Mouse (Mus musculus) right cerebral cortex, postnatal 14 days (tissue): Measurements from ENCODE around the gene Dock2.
A peak's percentile ranks its signal among the peaks of the same experiment; 100 is the strongest.
"Not testable (repeated sequence)": the region's sequence is repeated elsewhere in the genome, so short reads cannot be mapped to it uniquely, and the experiment has no call there.

Experiments
- DNase-seq: peaks from one replicate; pipeline ENCODE4 v3.0.0; 2022

Gene Dock2

GRCm38 (mm10) chr11:34276363-34277046 lies 507.2 kb downstream of the Dock2 start:
- DNase-seq: peak; percentile 20

DNA sequence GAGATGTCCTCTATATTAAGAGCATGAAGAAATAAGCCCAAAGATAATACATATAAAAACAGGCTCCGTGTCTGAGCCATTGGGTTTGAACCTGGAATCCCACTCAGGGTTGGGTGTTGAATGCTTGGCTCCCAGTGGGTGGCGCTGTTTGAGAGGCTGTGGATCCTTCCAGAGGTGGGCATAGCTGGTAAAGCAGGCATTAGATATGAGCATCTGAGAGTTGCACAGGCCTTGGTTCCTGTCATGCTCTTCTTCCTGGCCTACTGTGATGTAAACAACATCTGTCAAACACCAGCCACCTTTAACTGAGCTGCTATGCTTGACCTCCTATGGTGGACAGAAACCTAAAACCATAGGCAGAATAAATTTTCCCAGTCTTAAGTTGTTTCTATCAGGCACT lies 507.8 kb downstream of the Dock2 start:
- DNase-seq: peak; percentile 27

DNA sequence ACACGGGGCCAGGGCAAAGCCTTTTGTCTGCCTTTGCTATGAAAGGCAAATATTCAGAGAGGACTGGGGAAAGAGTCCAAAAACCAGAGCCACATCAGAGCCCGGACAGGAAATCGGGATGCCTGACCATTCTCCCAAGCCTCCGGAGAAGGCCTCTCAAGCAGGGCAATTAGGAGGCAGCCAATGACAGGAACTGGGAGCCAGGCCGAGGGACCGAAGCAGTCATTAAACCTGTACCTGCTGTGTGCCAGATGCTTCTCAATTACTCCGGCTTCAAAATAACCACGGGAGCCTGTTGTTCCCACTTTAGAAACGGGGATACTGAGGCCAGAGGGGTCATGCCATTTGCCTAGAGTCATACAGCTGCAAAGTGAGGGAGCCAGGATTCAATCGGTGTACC lies 511.7 kb downstream of the Dock2 start:
- DNase-seq: peak; percentile 17

GRCm38 (mm10) chr11:34264099-34264498 lies 519.6 kb downstream of the Dock2 start:
- no peak for DNase-seq

DNA sequence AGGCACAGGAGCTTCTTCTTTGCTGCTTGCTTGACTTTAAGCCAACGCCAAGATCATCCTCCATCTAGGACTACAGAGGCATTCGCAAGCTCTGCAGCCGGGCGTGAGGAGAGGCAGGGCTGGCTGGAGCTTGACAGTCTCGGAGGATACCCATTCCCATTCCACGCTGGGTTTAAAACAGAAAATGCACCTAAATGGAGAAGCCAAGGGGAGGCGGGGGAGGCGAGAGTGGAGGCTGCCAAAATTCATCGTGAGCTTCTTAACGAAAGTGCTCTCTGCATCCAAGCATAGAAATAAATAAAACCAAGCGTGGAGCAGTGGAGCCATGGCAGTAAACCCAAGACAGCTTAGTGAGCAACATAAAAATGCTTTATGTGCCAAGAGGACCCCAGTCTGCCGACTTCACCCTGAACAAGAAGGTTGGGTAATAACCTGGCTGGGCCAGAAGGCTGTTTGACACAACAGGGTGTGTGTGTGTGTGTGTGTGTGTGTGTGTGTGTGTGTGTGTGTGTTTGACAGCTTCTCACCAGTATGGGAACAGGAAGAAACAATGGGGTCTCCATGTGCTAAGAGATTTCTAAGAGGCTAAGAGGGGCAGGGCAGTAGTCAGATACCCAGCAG lies 524.7 kb downstream of the Dock2 start:
- peak; percentile 36 for DNase-seq

- no peak for DNase-seq
Measured at GRCm38 (mm10) chr11:34257548-34258189, 526.0 kb downstream of the Dock2 start.

DNA sequence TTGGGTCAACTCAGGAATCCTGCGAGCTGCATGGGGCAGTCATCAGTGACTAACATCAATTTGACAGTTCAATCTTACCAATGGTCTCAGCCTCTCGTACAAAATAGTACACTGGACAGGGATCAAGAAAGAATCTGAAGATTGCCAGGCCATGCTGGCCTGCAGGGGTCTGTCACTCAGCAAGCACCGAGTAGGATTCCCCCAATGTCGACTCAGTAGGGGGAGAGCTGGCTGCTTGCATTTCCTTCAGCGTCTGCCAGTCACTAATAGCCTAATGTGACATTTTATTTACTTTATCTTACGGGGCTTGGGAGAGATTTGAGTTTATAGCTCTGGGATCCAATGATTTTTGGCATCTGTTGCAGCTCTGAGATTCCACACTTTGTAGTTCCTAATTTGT lies 540.7 kb downstream of the Dock2 start:
- DNase-seq: no peak

DNA sequence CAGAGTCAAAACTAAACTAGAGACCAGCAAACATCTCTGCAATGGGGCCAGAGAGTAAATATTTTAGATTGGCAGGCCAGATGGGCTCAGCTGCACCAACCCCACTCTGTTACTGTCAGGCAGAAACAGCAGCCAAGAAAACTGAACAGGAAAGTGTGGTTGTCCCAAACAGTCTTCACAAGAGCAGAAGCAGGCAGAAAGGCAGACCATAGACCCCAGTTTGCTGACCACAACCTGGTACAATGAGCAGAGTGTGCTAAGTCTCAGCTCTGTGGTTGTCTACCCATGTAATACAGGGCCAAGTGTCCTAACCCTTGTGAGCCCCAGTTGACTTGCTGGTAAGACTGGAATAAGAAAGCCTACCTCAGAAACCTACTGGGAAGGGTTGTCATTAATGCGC lies 543.4 kb downstream of the Dock2 start:
- no peak for DNase-seq

GRCm38 (mm10) chr11:34239691-34240090 lies 544.0 kb downstream of the Dock2 start:
- DNase-seq: no peak

DNA sequence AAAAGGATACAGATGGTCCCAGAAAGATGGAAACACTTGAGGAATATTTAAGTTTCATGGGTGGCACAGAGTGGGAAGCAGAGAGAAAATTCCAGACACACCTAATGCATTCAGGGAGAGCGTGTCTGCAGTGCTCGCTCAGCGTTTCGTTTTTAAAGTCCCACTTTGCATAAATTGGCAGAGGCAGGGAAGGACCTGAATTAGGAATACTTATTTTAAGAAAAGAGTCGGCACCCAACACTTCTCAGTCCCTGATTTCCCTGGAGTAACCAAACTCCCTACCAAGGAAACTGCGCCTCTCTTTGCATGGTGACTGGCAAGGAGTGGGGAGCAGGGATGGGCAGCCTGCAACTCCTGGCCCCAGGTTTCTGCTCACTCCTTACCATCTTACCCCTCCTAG lies 546.8 kb downstream of the Dock2 start:
- no peak for DNase-seq

- peak; percentile 42 for DNase-seq
Measured at GRCm38 (mm10) chr11:34236091-34236759, 547.5 kb downstream of the Dock2 start.

DNA sequence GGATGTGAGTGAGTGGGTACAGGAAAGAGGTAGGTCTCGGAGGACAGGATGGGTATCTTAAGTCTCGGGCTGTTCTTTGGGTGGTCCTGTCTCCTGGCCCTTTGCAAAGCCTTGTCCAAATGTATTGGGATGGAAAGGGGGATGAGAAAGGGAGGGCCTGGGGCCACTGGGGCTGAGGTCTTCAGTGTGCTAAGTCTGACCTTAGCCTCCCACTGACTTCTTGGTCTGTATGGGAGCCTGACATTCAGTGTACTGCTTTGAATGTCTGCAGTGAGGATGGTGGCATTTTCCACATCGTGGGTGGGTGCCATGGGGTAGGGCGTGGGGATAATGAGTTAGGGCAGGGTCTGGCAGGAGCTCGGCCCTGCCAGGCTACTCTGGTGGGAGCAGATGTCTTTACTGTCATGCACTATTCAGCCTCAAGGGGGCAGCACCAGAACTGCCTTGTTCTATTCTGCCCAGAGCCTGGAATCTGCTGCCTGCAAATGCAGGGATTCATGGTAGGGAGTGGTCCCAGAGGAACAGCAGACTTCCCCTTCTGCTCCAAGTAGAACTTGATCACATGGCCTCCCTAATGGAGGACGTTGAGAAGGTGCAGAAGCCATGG lies 554.8 kb downstream of the Dock2 start:
- peak; percentile 83 for DNase-seq

- no peak for DNase-seq
Measured at GRCm38 (mm10) chr11:34227180-34227579, 556.5 kb downstream of the Dock2 start.

DNA sequence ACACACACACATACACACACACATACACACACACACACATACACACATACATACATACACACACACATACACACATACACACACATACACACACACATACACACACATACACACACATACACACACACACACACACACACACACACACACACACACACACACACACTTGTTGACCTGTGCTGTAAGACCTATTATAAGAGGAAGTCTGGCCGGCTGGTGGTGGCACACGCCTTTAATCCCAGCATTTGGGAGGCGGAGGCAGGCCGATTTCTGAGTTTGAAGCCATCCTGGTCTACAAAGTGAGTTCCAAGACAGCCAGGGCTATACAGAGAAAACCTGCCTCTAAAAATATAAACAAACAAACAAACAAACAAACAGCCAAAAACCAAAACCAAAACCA lies 563.1 kb downstream of the Dock2 start:
- not testable (repeated sequence) for DNase-seq

DNA sequence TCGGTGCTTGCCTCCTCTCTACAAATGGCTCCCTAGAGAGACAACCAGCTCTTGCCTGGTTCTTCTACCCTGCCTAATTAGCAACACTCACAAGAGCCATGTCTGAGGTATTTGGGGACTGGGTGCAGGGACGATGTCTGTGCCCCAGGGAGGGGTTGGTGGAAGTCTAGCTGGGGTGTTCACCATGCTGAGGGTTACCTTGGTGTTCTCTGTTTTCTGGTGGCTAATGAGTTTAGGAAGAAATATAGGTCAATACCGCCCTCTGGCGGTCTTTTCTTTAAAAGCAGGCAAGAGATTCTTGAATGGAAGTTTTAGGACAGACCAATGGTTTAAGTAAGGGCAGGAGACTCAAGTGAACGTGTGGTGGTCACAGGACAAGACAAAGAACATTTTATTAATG lies 570.8 kb downstream of the Dock2 start:
- peak; percentile 70 for DNase-seq

DNA sequence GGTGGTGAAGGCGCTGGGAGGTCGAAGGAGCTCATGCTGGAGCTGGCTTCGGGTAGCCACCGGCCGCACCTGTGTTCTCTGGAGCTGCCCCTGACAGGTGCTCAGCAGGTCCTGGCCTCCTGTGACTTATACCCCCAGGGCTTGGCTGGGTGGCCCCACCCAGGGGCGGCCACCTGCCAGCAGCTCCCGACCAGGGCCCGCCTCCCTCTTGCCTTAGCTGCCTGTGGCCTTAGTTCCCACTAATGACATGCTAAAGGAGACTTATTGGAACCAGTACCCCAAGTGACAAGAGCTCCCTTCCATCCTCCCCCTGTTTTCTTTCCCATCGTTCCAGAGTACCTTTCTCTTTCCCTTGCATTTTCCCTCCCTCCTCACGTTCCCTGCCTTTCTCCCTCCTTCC lies 575.7 kb downstream of the Dock2 start, which contains the start of gene Foxi1:
Gene Foxi1, minus strand, starts transcription at position 101 of the 400 bp plus-strand sequence.
- DNase-seq: no peak

- no peak for DNase-seq
Measured at GRCm38 (mm10) chr11:34202769-34203168, 580.9 kb downstream of the Dock2 start.

- DNase-seq: no peak
Measured at GRCm38 (mm10) chr11:34195142-34195541, 588.5 kb downstream of the Dock2 start.

DNA sequence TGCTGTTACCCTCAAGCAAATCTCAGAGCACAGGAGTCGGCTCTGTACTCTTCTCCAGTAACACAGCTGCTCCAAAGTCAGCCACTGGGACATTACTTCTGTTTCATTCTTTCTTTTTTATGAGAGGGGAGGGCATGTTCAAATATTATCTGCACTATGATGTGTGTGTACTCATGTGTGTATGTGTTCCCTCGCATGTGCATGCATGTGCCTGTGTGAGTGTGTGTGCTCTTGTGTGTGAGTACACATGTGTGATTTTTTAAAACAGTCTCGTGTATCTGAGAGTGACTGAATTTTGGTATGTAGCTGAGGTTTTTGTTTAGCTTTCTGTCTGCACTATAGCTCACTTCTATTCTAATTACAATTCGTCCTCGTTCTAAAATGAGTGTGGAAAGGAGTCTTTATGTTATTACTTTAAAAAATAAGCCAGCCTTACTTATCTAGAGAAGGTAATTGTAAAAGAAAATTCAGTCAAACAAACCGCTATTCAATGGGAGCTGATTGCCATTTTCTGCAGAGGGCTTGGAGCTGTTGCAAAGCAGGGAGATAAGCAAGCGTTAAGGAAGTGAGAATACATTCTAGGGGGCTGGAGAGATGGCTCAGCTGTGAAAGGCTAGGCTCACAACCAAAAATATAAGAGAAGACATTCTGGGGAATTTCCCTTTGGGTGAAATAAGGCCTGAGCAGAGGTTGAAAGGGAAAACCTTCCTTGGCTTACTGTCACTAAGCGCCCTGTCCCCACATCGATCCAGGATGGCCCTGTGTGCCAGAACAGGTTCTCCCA lies 589.3 kb downstream of the Dock2 start:
- no peak for DNase-seq

DNA sequence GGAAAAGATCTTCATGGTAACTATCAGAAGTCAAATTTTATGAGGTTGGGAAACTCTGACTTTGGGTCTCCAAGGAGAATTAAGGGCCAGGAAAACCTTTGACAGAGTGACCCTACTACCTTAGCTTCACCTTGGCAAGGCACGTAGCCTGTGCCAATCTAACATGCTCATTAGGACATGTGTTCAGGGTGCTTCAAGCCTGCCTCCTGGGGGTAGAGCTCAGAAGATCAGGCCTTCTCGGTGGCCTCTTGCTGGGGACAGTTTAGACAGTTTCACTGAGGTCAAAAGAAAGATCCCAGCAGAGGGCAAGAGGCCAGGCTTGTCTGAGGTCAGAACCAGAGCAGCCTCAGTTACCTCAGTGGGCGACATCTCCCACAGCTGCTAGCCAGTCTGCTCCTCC lies 590.0 kb downstream of the Dock2 start:
- no peak for DNase-seq

DNA sequence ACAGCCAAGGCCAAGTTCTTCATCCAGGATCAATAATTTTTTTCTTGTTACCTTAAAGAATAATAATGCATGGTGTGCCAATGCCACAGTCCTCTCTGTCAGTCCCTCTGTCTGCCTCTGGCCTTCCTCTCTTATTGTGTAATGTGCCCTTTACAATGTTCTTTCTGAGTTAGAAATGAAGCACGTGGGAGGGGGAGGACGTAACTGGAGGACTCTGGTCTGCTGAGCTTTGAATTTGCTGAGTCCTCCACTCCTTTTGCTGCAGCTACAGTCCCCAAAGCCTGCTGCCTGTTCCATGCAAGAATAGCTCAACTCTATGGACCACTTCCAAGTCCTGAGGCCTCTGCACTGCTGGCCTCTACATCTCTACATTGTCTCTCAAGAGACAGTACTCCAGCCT lies 599.4 kb downstream of the Dock2 start:
- no peak for DNase-seq
